Mouse (Mus musculus) limb, embryonic 11.5 days (tissue): ENCODE measurements at regions not wholly inside any gene's neighbourhood (a gene's known extent, or its start where the extent isn't known, plus 50 kb on each side); places are given as distances from the start of the nearest gene placed in this dataset.
A peak's percentile ranks its signal among the peaks of the same experiment; 100 is the strongest.

Source experiments
- ATAC-seq: fragments of 200-750 bp; cut with Nextera tagmentation; 2 replicates; pipeline ENCODE4 v1.8.0; 2017; ENCODE audit warnings: low read depth; ENCODE audit not compliant: insufficient number of reproducible peaks, low FRiP score, low TSS enrichment
- DNase-seq: peaks from one replicate; pipeline ENCODE4 v3.0.0-alpha.2; 2015; ENCODE audit warnings: low spot score
- H3K27ac ChIP-seq: fragments of 300-500 bp; sonication (generic); replicated peaks from 2 replicates; pipeline ENCODE4 v1.5.1; 2014; ENCODE audit warnings: low read depth, mild to moderate bottlenecking, low read length
- H3K27me3 ChIP-seq: fragments of 300-500 bp; sonication (generic); 2 replicates; pipeline ENCODE4 v1.6.1; 2014; ENCODE audit warnings: mild to moderate bottlenecking, low read length, mixed read lengths; ENCODE audit not compliant: control insufficient read depth, insufficient read depth
- H3K36me3 ChIP-seq: fragments of 300-500 bp; sonication (generic); 2 replicates; pipeline ENCODE4 v1.6.1; 2014; ENCODE audit warnings: mild to moderate bottlenecking, low read length, moderate library complexity, mixed read lengths; ENCODE audit not compliant: control insufficient read depth, insufficient read depth
- H3K4me1 ChIP-seq: fragments of 300-500 bp; sonication (generic); 2 replicates; pipeline ENCODE4 v1.6.1; 2014; ENCODE audit warnings: low read length, mixed read lengths; ENCODE audit not compliant: control insufficient read depth, insufficient read depth
- H3K4me2 ChIP-seq: fragments of 300-500 bp; sonication (generic); 2 replicates; pipeline ENCODE4 v1.6.1; 2014; ENCODE audit warnings: low read depth, mild to moderate bottlenecking, moderate library complexity; ENCODE audit not compliant: severe bottlenecking
- H3K4me3 ChIP-seq: fragments of 300-500 bp; sonication (generic); 2 replicates; pipeline ENCODE4 v1.5.1; 2014; ENCODE audit warnings: low read depth, low read length
- H3K9ac ChIP-seq: fragments of 300-500 bp; sonication (generic); 2 replicates; pipeline ENCODE4 v1.6.1; 2014; ENCODE audit warnings: mild to moderate bottlenecking, low read length
- H3K9me3 ChIP-seq: fragments of 300-500 bp; sonication (generic); 2 replicates; pipeline ENCODE4 v1.6.1; 2016; ENCODE audit warnings: low read length; ENCODE audit not compliant: control insufficient read depth
- WGBS: fragments of 180-500 bp; shearing (Covaris S2); extraction: QIAGEN DNeasy Blood & Tissue Kit; methylation state at CpG from one replicate; pipeline ENCODE4 v1.1.7; 2014; 5-methylcytosine and 5-hydroxymethylcytosine counted together

GRCm38 (mm10) chr4:105335872-105336271 lies 178.7 kb downstream of the Plpp3 start:
- DNase-seq (no peak), ATAC-seq (no peak)
- Histone ChIP-seq H3K4me2 (no peak overlapping the region), H3K27me3 (no peaks in the 10 kb centered on the region), H3K4me1 (no peaks in the 10 kb centered on the region), H3K9me3 (no peaks in the 10 kb centered on the region), H3K4me3 (no peak overlapping the region), H3K9ac (no peak overlapping the region), H3K27ac (no peak overlapping the region), H3K36me3 (no peaks in the 10 kb centered on the region)
- WGBS = 31% methylated on average over 1 of the region's 1 CpGs

DNA sequence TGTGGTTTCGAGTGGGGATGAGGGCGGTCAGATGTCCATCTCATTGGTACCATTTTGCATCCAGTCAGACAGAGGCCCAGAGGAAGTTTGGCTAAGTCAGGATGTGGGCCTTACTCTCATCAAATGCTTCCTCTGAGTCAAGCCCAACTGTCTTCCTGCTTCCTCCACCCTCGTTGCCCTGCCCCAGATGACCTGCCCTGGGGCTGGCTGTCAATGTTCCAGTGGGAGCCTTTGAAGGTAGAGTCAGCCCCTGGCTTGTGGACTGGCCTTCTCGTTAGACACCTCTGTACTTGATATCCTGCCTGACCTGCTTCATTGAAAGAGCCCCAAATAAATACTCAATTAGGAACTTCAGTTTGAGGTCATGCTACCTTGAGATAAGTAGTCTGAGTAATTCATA lies 179.4 kb downstream of the Plpp3 start:
- no peaks in the 10 kb centered on the region for H3K4me1 ChIP-seq
- ATAC-seq (no peak), DNase-seq (no peak)
- no peaks in the 10 kb centered on the region for H3K36me3 ChIP-seq
- no peak overlapping the region for H3K4me2 ChIP-seq
- 42% methylated on average over 4 of the region's 4 CpGs for WGBS
- no peak overlapping the region for H3K27ac ChIP-seq
- H3K27me3 ChIP-seq = no peaks in the 10 kb centered on the region
- no peaks in the 10 kb centered on the region for H3K9me3 ChIP-seq
- H3K4me3 ChIP-seq = no peak overlapping the region
- no peak overlapping the region for H3K9ac ChIP-seq

GRCm38 (mm10) chr4:105338131-105338530 lies 181.0 kb downstream of the Plpp3 start:
- Histone ChIP-seq H3K36me3 (no peaks in the 10 kb centered on the region), H3K4me1 (no peaks in the 10 kb centered on the region), H3K4me3 (no peak overlapping the region), H3K9me3 (no peaks in the 10 kb centered on the region), H3K27ac (no peak overlapping the region), H3K4me2 (no peak overlapping the region), H3K27me3 (no peaks in the 10 kb centered on the region), H3K9ac (no peak overlapping the region)
- ATAC-seq (no peak), DNase-seq (no peak)
- WGBS = 84% methylated on average over 7 of the region's 7 CpGs

- Histone ChIP-seq H3K4me3 (no peak overlapping the region), H3K4me1 (no peaks in the 10 kb centered on the region), H3K27me3 (no peaks in the 10 kb centered on the region), H3K9me3 (no peaks in the 10 kb centered on the region), H3K27ac (no peak overlapping the region), H3K4me2 (no peak overlapping the region), H3K36me3 (no peaks in the 10 kb centered on the region), H3K9ac (no peak overlapping the region)
- no peak for ATAC-seq
- WGBS = 80% methylated on average over 7 of the region's 7 CpGs
- DNase-seq = no peak
Measured at GRCm38 (mm10) chr4:105338861-105339260, 181.7 kb downstream of the Plpp3 start.

DNA sequence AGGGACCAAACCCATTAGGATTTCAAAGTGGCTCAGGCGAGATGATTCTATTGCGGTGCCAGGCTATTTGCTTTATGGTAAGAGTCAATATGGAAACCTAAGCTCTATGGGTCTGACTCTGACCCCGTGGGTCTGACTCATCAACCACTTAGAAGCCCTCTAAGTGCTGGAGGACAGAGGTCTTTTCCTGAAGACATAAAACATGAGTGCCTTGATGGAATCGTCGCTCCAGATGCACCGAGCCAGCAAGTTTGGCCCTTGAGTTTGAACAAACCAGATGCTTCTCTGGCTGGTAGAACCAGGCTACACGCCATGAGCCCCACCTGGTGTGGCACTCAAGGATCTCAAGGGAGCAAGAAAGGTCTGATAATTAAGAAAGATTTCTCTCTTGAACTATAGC lies 184.1 kb downstream of the Plpp3 start:
- Histone ChIP-seq H3K27ac (no peak overlapping the region), H3K36me3 (no peaks in the 10 kb centered on the region), H3K4me1 (no peaks in the 10 kb centered on the region), H3K4me3 (no peak overlapping the region), H3K4me2 (no peak overlapping the region), H3K9me3 (no peaks in the 10 kb centered on the region), H3K9ac (no peak overlapping the region), H3K27me3 (no peaks in the 10 kb centered on the region)
- DNase-seq (no peak), ATAC-seq (no peak)
- WGBS = 53% methylated on average over 7 of the region's 7 CpGs

GRCm38 (mm10) chr4:105346846-105347245 lies 189.7 kb downstream of the Plpp3 start:
- ATAC-seq (no peak), DNase-seq (no peak)
- H3K4me3 ChIP-seq = no peak overlapping the region
- no peaks in the 10 kb centered on the region for H3K36me3 ChIP-seq
- H3K9me3 ChIP-seq = no peaks in the 10 kb centered on the region
- peaks cover 9% of the 10 kb centered on the region; the same call in 1 of the 2 replicates for H3K4me1 ChIP-seq
- no peak overlapping the region for H3K4me2 ChIP-seq
- H3K9ac ChIP-seq = no peak overlapping the region
- WGBS = 94% methylated on average over 8 of the region's 8 CpGs
- no peaks in the 10 kb centered on the region for H3K27me3 ChIP-seq
- no peak overlapping the region for H3K27ac ChIP-seq

GRCm38 (mm10) chr4:105347911-105348310 lies 190.8 kb downstream of the Plpp3 start:
- no peak overlapping the region for H3K4me3 ChIP-seq
- no peaks in the 10 kb centered on the region for H3K36me3 ChIP-seq
- H3K4me1 ChIP-seq = peaks cover 9% of the 10 kb centered on the region; the same call in 1 of the 2 replicates
- 0% methylated on average over 8 of the region's 8 CpGs for WGBS
- H3K27ac ChIP-seq = peak overlapping the region; percentile 62
- no peaks in the 10 kb centered on the region for H3K9me3 ChIP-seq
- H3K27me3 ChIP-seq = no peaks in the 10 kb centered on the region
- DNase-seq (peak; percentile 78), ATAC-seq (0 out of 2 replicates have a peak, but pooled peaks have one; percentile 60)
- H3K9ac ChIP-seq = no peak overlapping the region
- H3K4me2 ChIP-seq = no peak overlapping the region

DNA sequence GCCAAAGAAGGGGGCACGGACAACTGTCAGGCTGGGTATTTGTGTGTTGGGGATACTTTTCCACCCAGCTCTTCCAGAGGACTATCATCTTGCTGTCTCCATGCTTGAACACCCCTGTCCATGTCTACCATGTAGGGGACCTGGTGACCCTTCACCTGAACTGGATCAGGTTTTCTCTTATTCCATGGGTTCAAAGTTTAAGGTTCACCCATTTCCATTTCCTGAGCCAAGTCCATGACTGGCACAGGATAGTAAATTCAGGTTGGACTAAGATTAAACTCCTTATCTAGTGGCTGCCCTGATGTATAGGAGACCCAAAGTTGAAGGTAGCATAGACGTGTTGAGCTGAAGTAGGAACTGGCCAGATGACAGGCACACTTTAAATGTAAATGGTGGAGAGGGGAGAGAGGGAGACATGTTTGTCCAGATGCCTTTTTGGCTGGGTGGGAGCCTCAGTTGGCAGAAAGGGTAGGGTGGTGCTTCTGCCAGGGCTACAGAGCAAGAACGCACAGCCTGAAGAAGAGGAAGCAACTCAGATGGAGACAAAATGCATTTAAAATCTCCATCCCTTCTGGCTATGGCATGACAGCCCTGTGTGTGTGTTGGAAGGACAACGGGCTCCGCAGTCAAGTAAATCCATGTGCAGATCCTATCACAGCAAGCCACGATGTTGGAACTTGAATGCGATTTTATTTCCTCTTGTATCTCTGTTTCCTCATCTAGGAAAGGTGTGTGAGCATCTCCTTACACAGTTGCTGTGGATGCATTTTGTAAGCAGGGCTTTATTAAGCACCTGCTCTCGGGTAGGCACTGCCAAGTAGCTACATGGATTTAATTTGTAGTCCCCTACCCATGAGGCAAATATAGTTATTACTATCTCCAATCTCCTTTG lies 192.4 kb downstream of the Plpp3 start:
- ATAC-seq = no peak

More for the DNA sequence above, 192.4 kb downstream of the Plpp3 start:
- no peaks in the 10 kb centered on the region for H3K9me3 ChIP-seq
- H3K36me3 ChIP-seq = no peaks in the 10 kb centered on the region
- DNase-seq = no peak
- no peak overlapping the region for H3K27ac ChIP-seq
- no peak overlapping the region for H3K4me3 ChIP-seq
- H3K9ac ChIP-seq = no peak overlapping the region
- H3K27me3 ChIP-seq = no peaks in the 10 kb centered on the region
- H3K4me1 ChIP-seq = peaks cover 9% of the 10 kb centered on the region; the same call in 1 of the 2 replicates
- WGBS = 92% methylated on average over 8 of the region's 8 CpGs
- H3K4me2 ChIP-seq = no peak overlapping the region
